Mouse (Mus musculus): ENCODE results near the gene Tcp11.

GRCm38 (mm10) chr17:28088718-28089117 is 8.3 kb upstream of the Tcp11 start:
- no peak for TF ChIP-seq POLR2A (IDR thresholded peaks at IDR 0.05; ENCODE audit: borderline replicate concordance, insufficient read depth, low read length)
- TF ChIP-seq CTCF (IDR thresholded peaks at IDR 0.05; ENCODE audit: borderline replicate concordance, insufficient read depth, low read depth, low read length), result no peak

All from cerebellum, adult 2 months (tissue).